Mouse (Mus musculus): ENCODE results near the gene Phactr4. TPM values are rescaled to one million over a fixed set of nuclear protein-coding genes. Genes with fewer than 3 reads are reported as not detected.
A peak's percentile ranks its signal among the peaks of the same experiment; 100 is the strongest.

Gene Phactr4
- total and polyA plus RNA-seq, 3 experiments = 0.95 to 9.6 (median 1.4) TPM

DNA sequence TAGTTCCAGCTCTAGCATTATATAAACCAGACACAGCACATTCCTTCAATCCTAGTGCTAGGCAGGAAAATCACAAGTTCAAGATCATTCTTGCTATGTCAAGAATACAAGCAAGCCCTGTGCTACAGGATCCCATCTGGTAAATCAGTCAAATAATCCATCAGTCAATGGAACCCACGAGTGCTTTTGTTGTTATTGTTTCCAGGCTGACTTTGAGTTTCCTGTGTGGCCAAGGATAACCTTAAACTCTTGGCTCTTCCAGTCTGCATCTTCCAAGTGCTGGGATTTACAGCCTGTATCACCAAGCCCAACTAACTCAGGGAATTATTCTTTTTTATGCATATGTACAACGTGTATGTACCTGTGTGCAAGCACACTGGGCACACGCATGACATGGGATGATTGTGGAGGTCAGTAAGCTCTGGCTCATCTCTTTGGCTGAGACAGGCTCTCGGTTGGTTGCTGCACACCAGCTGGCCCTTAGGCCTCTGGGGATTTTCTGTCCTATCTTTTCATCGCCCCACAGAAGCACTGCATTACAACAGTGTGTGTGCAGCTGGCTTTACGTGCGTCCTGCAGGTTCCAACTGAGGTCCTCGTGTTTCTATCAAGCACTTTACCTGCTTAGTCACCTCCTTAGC is 36.4 kb downstream of the Phactr4 start:
- Histone ChIP-seq H3K4me1 (ENCODE audit: control insufficient read depth in 1 of 2, insufficient read depth in 2 of 2) (peaks cover 3 to 36% of the 10 kb centered on the region in 2 experiments; a peak in 3 of 4 replicates), H3K27ac (ENCODE audit: insufficient read depth, low read depth) (no peak overlapping the region), H3K9ac (ENCODE audit: insufficient read depth, low read depth) (no peak overlapping the region), H3K4me3 (replicated peaks in 1 of 3; ENCODE audit: low read depth in 2 of 3, low read length in 2 of 3, poor library complexity in 1 of 3) (no peak overlapping the region), H3K9me3 (replicated peaks; ENCODE audit: low read length) (no peaks in the 10 kb centered on the region), H3K4me2 (ENCODE audit: insufficient read depth, low read depth, poor library complexity, severe bottlenecking) (no peak overlapping the region), H3K79me2 (replicated peaks; ENCODE audit: control insufficient read depth, extremely low read depth, insufficient read depth, poor library complexity, severe bottlenecking) (no peaks in the 10 kb centered on the region), H3K27me3 (replicated peaks) (no peaks in the 10 kb centered on the region), H3K36me3 (replicated peaks in 1 of 2; ENCODE audit: control insufficient read depth in 1 of 2, insufficient read depth in 1 of 2, low read length in 1 of 2) (peaks cover 0 to 12% of the 10 kb centered on the region in 2 experiments)
- dilution Hi-C loops (cut with MboI; ENCODE audit: extremely low pct_ligation_motif_present, extremely low pct_unique_long_range_greater_than_20kb, low sequenced_read_pairs) (no loop called here), in situ Hi-C loops (cut with MboI; ENCODE audit: low pct_ligation_motif_present, low pct_unique_long_range_greater_than_20kb, low sequenced_read_pairs) (no loop called here)
- no peak for TF ChIP-seq KAT2A (IDR thresholded peaks at IDR 0.05; ENCODE audit: insufficient replicate concordance, low read length)
- TF ChIP-seq ZKSCAN1 (IDR thresholded peaks at IDR 0.05; ENCODE audit: borderline replicate concordance, low read depth, low read length) = no peak
- TF ChIP-seq USF2 (conservative IDR thresholded peaks at IDR 0.05; ENCODE audit: low read depth, low read length) = no peak
- no peak for TF ChIP-seq E2F4 (IDR thresholded peaks at IDR 0.05; ENCODE audit: insufficient replicate concordance, low read depth, low read length)
- TF ChIP-seq TBP (conservative IDR thresholded peaks at IDR 0.05; ENCODE audit: low read depth, low read length) = 0 out of 2 replicates have a peak, but pooled peaks have one; percentile 43
- DNase-seq (ENCODE audit: extremely low read depth) = no peak

- H3K27me3 ChIP-seq (replicated peaks) = no peaks in the 10 kb centered on the region
- no peaks in the 10 kb centered on the region for H3K79me2 ChIP-seq (replicated peaks; ENCODE audit: control insufficient read depth, extremely low read depth, insufficient read depth, poor library complexity, severe bottlenecking)
- no peak overlapping the region for H3K4me3 ChIP-seq (replicated peaks in 1 of 3; ENCODE audit: low read depth in 2 of 3, low read length in 2 of 3, poor library complexity in 1 of 3)
- dilution Hi-C loops (cut with MboI; ENCODE audit: extremely low pct_ligation_motif_present, extremely low pct_unique_long_range_greater_than_20kb, low sequenced_read_pairs) = no loop called here
- TF ChIP-seq HCFC1 (IDR thresholded peaks at IDR 0.05; ENCODE audit: low read depth, low read length) (no peak), MXI1 (IDR thresholded peaks at IDR 0.05; ENCODE audit: low read depth, low read length) (no peak), RAD21 (IDR thresholded peaks at IDR 0.05; ENCODE audit: low read depth, low read length) (no peak), ZC3H11A (IDR thresholded peaks at IDR 0.05; ENCODE audit: low read depth, low read length) (no peak), EP300 (IDR thresholded peaks at IDR 0.05; ENCODE audit: low read length) (no peak), MAX (IDR thresholded peaks at IDR 0.05; ENCODE audit: low read length) (no peak), TBP (conservative IDR thresholded peaks at IDR 0.05; ENCODE audit: low read depth, low read length) (no peak), KAT2A (IDR thresholded peaks at IDR 0.05; ENCODE audit: insufficient replicate concordance, low read length) (no peak), E2F4 (IDR thresholded peaks at IDR 0.05; ENCODE audit: insufficient replicate concordance, low read depth, low read length) (no peak), JUN (IDR thresholded peaks at IDR 0.05; ENCODE audit: insufficient read depth, low read depth, low read length) (no peak), GABPA (IDR thresholded peaks at IDR 0.05; ENCODE audit: insufficient replicate concordance, low read depth, low read length) (no peak), IRF4 (IDR thresholded peaks at IDR 0.05; ENCODE audit: low read depth, low read length) (no peak), ETS1 (conservative IDR thresholded peaks at IDR 0.05; ENCODE audit: low read depth, low read length) (no peak), BHLHE40 (IDR thresholded peaks at IDR 0.05; ENCODE audit: low read depth, low read length) (no peak), TCF12 (IDR thresholded peaks at IDR 0.05; ENCODE audit: low read depth, low read length) (no peak), SMC3 (IDR thresholded peaks at IDR 0.05; ENCODE audit: low read depth, low read length) (no peak), MEF2A (IDR thresholded peaks at IDR 0.05; ENCODE audit: borderline replicate concordance, low read depth, low read length) (no peak), NELFE (IDR thresholded peaks at IDR 0.05; ENCODE audit: low read depth, low read length) (no peak), JUND (conservative IDR thresholded peaks at IDR 0.05; ENCODE audit: low read depth, low read length) (no peak), CHD2 (IDR thresholded peaks at IDR 0.05; ENCODE audit: low read length) (no peak)
- in situ Hi-C loops (cut with MboI; ENCODE audit: low pct_ligation_motif_present, low pct_unique_long_range_greater_than_20kb, low sequenced_read_pairs) = no loop called here
- DNase-seq (ENCODE audit: extremely low read depth) = no peak
- no peak overlapping the region for H3K27ac ChIP-seq (ENCODE audit: insufficient read depth, low read depth)
- H3K4me2 ChIP-seq (ENCODE audit: insufficient read depth, low read depth, poor library complexity, severe bottlenecking) = no peak overlapping the region
- no peaks in the 10 kb centered on the region for H3K9me3 ChIP-seq (replicated peaks; ENCODE audit: low read length)
- H3K4me1 ChIP-seq (ENCODE audit: control insufficient read depth in 1 of 2, insufficient read depth in 2 of 2) = peaks cover 3 to 41% of the 10 kb centered on the region in 2 experiments; a peak in 3 of 4 replicates
- H3K9ac ChIP-seq (ENCODE audit: insufficient read depth, low read depth) = no peak overlapping the region
- H3K36me3 ChIP-seq (replicated peaks in 1 of 2; ENCODE audit: control insufficient read depth in 1 of 2, insufficient read depth in 1 of 2, low read length in 1 of 2) = peaks cover 0 to 12% of the 10 kb centered on the region in 2 experiments
Measured at GRCm38 (mm10) chr4:132383455-132383854, 38.8 kb downstream of the Phactr4 start.
